Mouse (Mus musculus) cerebral cortex, adult 2 months (tissue): ENCODE measurements around the gene Ascl1.

ENCODE experiments used
- WGBS: fragments of 180-500 bp; shearing (Covaris S2); methylation state at CpG from one replicate; pipeline ENCODE4 v1.1.7; 2018; 5-methylcytosine and 5-hydroxymethylcytosine counted together

Ascl1 gene

DNA sequence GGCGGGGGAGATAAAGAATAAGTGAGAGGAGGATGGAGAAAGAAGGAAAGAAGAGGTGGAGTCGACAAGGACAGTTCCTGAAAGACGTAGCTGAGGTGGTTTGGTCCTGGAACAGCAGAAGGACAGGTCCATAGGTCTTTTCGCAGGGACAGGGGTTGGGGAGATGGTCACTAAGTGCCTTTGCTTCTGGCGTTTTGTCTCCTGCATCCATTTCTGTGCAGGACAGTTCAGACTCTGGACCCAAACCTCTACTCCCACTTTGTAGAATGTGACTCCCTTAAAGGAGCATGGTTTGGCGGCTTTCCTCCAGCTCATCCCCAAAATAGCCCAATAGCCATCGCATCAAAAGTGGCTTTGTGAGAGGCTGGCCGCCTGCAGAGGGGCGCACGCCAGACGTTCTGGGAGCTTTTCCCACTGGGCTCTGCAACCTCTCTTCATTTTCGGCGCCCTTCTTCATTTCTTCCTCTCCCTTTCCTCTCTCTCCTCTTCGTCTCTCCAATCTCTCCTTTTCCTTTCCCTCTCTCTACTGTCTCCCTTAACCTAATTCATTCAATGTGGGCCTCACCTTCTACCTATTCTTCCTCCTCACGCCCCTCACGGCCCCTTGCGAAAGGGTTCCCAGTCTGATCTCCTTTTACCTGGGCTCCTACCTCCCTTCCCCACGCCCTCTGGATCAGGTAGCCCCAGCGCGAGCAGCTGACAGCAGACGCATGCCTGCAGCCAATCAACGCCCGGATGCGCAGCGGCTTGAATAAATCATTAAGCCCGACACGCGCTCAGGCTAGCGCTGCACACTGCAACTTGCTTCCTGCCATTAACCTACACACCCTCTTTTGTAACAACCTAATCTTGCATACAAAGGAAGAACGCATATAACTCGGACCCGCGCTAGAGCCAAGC, 7.5 kb downstream of the Ascl1 start:
- 2% methylated on average over 33 of the region's 33 CpGs for WGBS

DNA sequence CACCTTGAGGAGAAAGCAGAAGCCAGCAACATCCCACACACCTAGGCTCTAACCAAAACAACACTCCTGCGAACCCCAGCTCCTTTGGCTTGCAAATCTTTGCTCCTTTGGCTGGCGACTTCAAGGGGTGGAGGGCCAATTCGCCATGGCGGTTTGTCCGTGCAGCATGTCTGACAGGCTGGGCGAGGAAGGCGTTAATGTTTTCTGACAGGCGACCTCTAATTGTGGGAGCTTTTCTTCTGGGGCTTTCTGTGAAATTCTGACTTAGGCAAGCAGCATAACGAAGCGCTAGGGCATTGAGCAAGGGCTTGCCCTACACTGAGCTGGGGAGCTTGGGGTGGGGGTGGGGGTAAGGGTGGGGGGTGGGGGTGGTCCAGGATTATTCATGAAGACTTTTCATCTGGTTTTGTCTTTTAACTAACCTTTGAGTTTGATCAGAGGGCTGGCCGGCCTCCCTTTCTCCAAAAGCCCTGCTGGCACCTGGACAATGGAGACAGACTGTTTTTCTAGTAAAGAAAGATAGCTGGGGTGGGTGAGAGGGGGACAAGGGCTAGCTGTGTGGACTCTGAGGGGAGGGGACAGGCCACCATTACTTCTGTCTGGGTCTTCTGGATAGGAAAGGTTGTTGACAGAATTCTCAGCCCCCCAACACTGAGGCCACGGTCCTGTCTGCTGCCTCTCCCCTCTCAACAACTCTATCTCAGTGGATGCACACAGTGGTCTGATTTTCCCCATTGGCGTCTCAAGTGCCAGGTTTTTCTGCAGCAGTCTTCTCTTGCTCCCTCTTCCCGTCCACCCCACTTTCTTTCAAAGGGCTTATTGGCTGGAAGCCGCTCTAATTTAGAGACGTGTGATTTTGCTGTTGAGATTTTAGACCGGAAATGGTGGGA, 8.4 kb downstream of the Ascl1 start:
- WGBS = 18% methylated on average over 17 of the region's 17 CpGs

DNA sequence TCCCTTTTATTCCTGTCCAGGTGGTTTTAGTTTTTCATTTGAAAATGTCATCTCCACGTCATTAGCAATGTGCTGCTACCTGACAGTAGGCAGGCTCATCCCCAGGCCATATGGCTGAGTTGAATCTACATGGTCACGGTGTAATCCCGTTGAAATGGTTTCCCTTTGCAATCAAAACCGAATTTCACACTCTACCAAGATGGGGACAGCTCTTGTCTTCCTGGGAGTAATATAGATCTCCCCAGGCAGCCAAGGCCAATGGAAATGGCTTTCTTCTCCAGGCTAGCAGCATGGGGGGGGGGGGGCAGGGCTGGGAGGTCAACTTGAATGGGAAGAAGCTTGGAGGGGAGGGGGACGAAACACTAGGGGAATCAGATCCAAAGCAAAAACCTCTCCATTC, 15.6 kb downstream of the Ascl1 start:
- WGBS = 83% methylated on average over 5 of the region's 5 CpGs

DNA sequence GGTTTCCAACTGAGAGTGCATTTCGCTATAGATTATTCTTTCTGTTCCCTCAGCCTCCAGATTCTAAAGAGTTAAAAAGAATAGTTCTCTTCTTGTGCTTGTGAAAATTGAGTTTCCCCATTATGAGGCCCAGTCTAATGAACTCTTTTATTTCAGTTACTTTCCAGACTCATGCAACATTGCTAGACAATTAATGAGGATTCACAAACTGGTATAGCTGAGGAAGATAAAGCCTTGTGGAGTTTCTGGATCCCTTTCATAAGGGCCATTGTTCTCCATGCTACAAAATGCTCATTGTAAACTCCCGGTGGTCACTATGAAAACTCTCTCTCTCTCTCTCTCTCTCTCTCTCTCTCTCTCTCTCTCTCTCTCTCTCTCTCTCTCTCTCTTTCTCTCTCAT, 18.5 kb downstream of the Ascl1 start:
- 74% methylated on average over 2 of the region's 2 CpGs for WGBS

DNA sequence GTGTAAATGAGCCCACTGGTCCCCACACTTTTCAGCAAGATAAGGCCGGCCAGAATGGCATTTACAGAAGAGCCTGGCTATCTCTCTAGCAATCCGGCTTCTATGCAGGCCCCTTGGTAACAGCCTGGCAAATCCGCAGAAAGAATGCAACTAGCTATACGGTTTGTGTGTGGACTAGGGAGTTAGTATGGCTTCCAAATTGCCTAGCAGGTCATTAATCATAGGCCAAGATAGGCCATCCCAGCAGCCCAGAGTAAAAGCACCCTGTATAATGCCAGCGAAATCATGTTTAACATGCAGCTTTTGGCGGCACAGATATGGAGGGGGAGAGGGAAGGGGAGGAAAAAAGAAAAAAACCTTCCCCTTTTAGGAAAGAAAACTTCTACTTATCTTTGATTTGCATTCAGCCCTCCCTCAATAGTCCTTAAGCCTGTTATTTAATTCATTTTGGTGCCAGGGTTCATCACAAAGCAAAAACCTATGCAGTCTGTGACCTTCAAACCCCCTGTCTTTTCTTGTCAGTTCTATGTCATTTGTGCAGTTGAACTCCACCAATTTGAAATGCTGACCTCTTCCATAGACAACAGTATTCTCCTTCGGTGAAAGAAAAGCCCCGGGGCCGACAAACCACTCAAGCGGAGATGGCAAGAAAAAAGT, 19.9 kb downstream of the Ascl1 start:
- 86% methylated on average over 10 of the region's 10 CpGs for WGBS

DNA sequence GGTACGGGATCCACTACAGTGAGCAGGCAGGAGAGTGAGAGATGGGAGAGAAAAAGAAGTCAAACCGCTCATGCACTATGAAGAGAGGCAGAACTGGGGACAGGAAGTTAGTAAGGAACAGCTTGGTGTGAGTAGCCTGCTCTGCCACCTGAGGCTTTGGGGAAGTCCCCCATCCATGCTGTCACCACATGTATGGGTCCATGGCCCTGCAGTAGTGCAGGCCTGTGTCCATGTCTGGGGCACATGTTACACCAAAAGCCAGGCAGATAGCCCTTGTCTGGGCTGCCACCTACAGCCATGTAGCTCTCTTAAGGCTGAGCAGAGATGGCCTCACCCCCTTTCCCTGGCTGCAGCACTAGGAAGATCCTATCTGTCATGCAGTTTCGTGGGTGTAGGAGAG, 42.7 kb downstream of the Ascl1 start:
- WGBS = 85% methylated on average over 3 of the region's 3 CpGs

DNA sequence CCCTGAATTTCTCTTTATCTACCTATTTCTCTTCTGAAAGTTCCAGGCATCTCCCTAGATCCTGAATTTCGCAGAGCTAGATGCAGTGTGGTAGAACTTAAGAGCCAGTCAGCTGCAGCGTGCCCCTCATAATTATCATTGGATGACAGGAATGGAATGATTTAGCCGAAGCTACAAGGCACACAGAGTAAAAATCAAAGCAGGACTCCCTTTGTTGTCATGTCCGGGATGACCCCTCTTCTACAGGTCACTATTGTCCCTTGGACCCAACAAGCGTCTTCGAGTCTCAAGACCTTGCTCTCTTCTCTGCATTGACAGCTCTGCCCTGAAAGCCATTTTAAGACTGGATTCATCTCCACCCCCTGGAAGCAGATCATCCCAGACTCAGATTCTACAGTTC, 44.1 kb downstream of the Ascl1 start:
- WGBS = 94% methylated on average over 6 of the region's 6 CpGs

DNA sequence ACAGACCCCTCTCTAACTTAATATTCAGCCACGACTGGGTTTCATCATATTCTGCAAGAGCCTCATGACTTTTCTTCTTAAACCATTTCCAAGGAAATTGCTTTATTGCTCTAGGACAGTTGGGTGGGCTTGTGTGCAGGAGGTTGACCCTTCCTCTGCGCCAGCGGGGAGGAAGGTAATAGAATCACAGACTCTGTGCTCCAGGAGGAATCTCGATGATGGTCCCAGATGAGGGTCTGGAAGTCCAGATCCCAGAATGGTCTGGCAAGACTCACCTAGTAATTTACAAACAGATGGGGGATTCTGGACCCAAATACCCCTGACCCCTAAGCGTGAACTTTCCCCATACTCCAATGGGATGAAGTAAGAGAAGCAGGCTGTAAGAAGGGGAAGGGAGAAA, 45.2 kb downstream of the Ascl1 start:
- 58% methylated on average over 5 of the region's 5 CpGs for WGBS

DNA sequence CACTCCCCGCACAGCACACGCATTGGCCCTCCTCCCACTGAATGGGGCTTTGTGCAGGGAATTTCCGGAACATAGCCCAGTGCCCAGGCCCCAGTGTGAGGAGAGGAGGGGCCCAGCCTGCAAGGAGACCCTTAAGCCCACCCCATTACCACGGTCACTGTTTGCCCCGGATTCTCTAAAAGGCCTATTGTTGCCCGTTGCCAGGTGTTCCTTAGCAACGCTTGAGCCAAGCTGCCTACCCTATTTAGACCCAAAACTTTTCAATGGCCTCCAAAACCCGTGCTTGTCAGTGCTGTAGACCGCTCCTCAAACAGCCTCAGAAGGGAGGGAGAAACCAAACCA, 45.7 kb downstream of the Ascl1 start:
- 7% methylated on average over 9 of the region's 9 CpGs for WGBS

DNA sequence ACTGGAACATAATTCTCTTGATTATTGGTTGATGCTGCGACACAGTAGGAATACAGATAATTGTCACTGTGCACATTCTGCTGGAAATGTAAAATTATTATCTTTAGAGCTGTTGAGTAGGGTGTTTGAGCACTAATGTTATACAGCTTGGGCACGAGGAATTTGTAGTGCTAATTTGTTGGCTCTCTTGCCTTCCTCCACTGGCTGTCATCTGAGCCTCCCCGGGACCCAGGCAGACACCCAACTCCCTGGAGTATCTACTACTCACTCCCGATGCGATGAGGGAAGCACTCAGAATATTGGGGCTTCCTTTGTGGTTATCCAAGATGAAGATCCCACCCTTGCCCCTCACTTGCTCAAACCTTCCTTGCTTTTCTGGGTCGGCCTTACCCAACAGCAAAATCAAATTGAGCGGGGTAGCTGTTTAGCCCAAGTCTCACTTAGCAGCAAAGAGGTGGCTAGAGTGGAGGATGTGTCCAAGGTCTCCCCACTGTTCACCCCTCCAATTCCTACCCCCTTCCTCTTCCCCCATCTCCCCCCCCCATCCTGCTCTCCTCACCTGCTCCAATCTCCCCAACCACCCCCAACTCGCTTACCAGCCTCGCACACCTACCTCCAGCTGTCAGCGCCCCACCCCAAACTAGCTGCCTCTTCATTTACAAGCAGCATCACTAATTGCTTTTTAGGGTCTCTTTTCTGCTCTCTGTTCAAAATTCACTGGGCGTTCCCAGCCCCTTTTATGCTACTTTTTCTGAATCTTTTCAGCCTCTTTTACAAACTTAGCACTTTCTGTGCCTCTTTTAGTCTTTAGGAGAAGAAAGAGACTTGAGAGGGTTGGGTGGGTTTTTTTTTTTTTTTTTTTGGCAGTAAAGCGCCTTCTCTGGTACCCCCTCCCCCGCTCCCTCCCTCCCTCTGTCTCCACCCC, 46.4 kb downstream of the Ascl1 start:
- 19% methylated on average over 13 of the region's 13 CpGs for WGBS

DNA sequence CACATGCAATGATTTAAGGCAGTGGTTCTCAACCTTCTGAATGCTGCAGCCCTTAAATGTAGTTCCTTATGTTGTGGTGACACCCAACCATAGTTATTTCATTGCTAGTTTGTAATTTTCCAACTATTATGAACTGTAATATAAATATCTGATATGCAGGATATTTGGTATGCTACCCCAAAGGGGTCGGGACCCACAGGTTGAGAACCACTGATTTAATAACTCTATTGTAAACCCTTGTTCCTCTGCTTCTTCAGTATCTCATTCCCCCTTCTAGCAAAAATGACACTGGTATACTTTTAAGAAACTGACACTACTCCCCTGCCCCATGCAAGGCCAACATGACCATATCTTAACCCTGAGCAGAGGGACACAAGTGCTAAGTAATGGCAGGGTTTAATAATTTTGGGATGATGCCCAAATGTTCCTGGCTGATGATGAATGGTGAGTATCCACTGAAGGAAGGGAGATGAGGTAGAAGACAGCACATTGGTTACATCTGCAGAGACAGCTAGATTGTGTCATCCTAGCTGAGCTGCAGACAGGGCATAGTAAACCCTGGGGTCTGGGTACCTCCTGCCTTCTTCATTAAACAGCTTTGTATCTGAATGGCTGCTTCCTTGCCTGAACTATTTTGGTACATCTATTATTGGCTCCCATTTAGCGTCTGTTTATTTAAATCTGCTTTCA, 47.2 kb downstream of the Ascl1 start:
- WGBS = 54% methylated on average over 2 of the region's 2 CpGs
